Mouse (Mus musculus): ENCODE results near the gene Smad3. TPM values are rescaled to one million over a fixed set of nuclear protein-coding genes. Genes with fewer than 3 reads are reported as not detected.

The Smad3 gene
- total RNA-seq, 2 experiments from 2014 or later, result 5.0 to 13.2 TPM

GRCm38 (mm10) chr9:63747645-63748295 lies 10.0 kb downstream of the Smad3 start:
- peak; percentile 79 for ATAC-seq (replicated peaks; ENCODE audit: low FRiP score, poor library complexity, severe bottlenecking)

- no peak for ATAC-seq (replicated peaks; ENCODE audit: low FRiP score, poor library complexity, severe bottlenecking)
These were observed 10.8 kb downstream of the Smad3 start for GRCm38 (mm10) chr9:63746980-63747379.

- no peak for ATAC-seq (replicated peaks; ENCODE audit: low FRiP score, poor library complexity, severe bottlenecking)
These were observed 11.8 kb downstream of the Smad3 start for GRCm38 (mm10) chr9:63745821-63746632.

- ATAC-seq (replicated peaks; ENCODE audit: low FRiP score, poor library complexity, severe bottlenecking), result no peak
These were observed 13.2 kb downstream of the Smad3 start for GRCm38 (mm10) chr9:63744595-63744994.

- ATAC-seq (replicated peaks; ENCODE audit: low FRiP score, poor library complexity, severe bottlenecking), result no peak
These were observed 14.0 kb downstream of the Smad3 start for GRCm38 (mm10) chr9:63743775-63744174.

- no peak for ATAC-seq (replicated peaks; ENCODE audit: low FRiP score, poor library complexity, severe bottlenecking)
These were observed 14.7 kb downstream of the Smad3 start for GRCm38 (mm10) chr9:63742887-63743660.

- ATAC-seq (replicated peaks; ENCODE audit: low FRiP score, poor library complexity, severe bottlenecking), result no peak
These were observed 15.5 kb downstream of the Smad3 start for GRCm38 (mm10) chr9:63742318-63742717.

- ATAC-seq (replicated peaks; ENCODE audit: low FRiP score, poor library complexity, severe bottlenecking), result no peak
These were observed 16.0 kb downstream of the Smad3 start for GRCm38 (mm10) chr9:63741792-63742191.

GRCm38 (mm10) chr9:63740320-63740841 lies 17.4 kb downstream of the Smad3 start:
- no peak for ATAC-seq (replicated peaks; ENCODE audit: low FRiP score, poor library complexity, severe bottlenecking)

GRCm38 (mm10) chr9:63738830-63739229 lies 19.0 kb downstream of the Smad3 start:
- ATAC-seq (replicated peaks; ENCODE audit: low FRiP score, poor library complexity, severe bottlenecking), result no peak

- ATAC-seq (replicated peaks; ENCODE audit: low FRiP score, poor library complexity, severe bottlenecking), result no peak
These were observed 19.6 kb downstream of the Smad3 start for GRCm38 (mm10) chr9:63738086-63738701.

- ATAC-seq (replicated peaks; ENCODE audit: low FRiP score, poor library complexity, severe bottlenecking), result no peak
These were observed 20.3 kb downstream of the Smad3 start for GRCm38 (mm10) chr9:63737426-63737931.

GRCm38 (mm10) chr9:63734261-63734660 lies 23.5 kb downstream of the Smad3 start:
- ATAC-seq (replicated peaks; ENCODE audit: low FRiP score, poor library complexity, severe bottlenecking), result no peak

- no peak for ATAC-seq (replicated peaks; ENCODE audit: low FRiP score, poor library complexity, severe bottlenecking)
These were observed 25.1 kb downstream of the Smad3 start for GRCm38 (mm10) chr9:63732700-63733099.

GRCm38 (mm10) chr9:63731114-63731828 lies 26.5 kb downstream of the Smad3 start:
- ATAC-seq (replicated peaks; ENCODE audit: low FRiP score, poor library complexity, severe bottlenecking), result no peak

GRCm38 (mm10) chr9:63728969-63729368 lies 28.8 kb downstream of the Smad3 start:
- ATAC-seq (replicated peaks; ENCODE audit: low FRiP score, poor library complexity, severe bottlenecking), result no peak

- ATAC-seq (replicated peaks; ENCODE audit: low FRiP score, poor library complexity, severe bottlenecking), result no peak
These were observed 30.7 kb downstream of the Smad3 start for GRCm38 (mm10) chr9:63727070-63727469.

- no peak for ATAC-seq (replicated peaks; ENCODE audit: low FRiP score, poor library complexity, severe bottlenecking)
These were observed 31.4 kb downstream of the Smad3 start for GRCm38 (mm10) chr9:63726088-63727010.
